8 mouse cellular contexts compared by ENCODE assay signal in the genomic region with DNA sequence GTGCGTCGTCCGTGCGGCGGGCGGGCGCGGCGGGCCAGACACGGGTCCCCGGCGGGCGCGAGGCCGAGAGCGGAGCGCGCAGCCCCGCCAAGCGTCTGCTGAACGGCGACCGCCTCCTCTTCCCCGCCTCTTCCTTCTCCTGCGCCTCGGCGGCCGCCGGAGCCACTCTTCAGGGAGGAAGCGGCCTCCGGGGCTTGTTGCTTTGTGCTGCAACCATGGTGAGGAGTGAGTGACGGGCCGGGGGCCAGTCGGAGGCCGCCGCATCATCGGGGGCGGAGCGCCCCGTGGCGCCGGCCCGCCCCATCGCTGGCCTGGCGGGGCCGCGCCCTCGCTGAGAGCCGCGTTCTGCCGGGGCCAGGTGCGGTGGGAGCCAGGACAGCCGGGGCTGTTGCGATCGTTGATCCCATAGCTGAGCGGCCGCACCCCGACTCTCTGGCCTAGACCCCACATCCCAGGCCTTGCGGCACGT. TPM values are rescaled to one million over a fixed set of nuclear protein-coding genes. Genes with fewer than 3 reads are reported as not detected.
DNase-seq lines count a peak whose midpoint lies in the region; ATAC-seq and TF ChIP-seq lines count a peak whose summit lies in the region.

No protein-coding gene starts in this region.

- H3K36me3 ChIP-seq in embryonic facial prominence, embryonic 14.5 days (ENCODE audit: control insufficient read depth, insufficient read depth, low read length), result no peaks in the 10 kb centered on the region
- no peaks in the 10 kb centered on the region for H3K36me3 ChIP-seq in limb, embryonic 12.5 days
- H3K36me3 ChIP-seq in midbrain, embryonic 14.5 days (ENCODE audit: control insufficient read depth, insufficient read depth, low read length), result no peaks in the 10 kb centered on the region

- no peaks in the 10 kb centered on the region for H3K9me3 ChIP-seq in embryonic facial prominence, embryonic 14.5 days (ENCODE audit: control insufficient read depth, low read length)
- H3K9me3 ChIP-seq in limb, embryonic 12.5 days, result no peaks in the 10 kb centered on the region
- H3K9me3 ChIP-seq in midbrain, embryonic 14.5 days (ENCODE audit: control insufficient read depth, low read length), result no peaks in the 10 kb centered on the region

- peak overlapping the region; percentile 96 for H3K27ac ChIP-seq in bone marrow, adult 2 months (ENCODE audit: control insufficient read depth, insufficient read depth, low read depth, low read length, poor library complexity)
- H3K27ac ChIP-seq in embryonic facial prominence, embryonic 14.5 days (replicated peaks; ENCODE audit: low read depth, low read length), result peak overlapping the region; percentile 98
- peak overlapping the region; percentile 99 for H3K27ac ChIP-seq in limb, embryonic 12.5 days
- peak overlapping the region; percentile 96 for H3K27ac ChIP-seq in midbrain, embryonic 14.5 days (replicated peaks; ENCODE audit: low read depth, low read length)

- peak overlapping the region; percentile 97 for H3K9ac ChIP-seq in embryonic facial prominence, embryonic 14.5 days (ENCODE audit: low read depth, low read length)
- H3K9ac ChIP-seq in limb, embryonic 12.5 days (replicated peaks), result peak overlapping the region; percentile 96
- H3K9ac ChIP-seq in midbrain, embryonic 14.5 days (replicated peaks; ENCODE audit: low read length), result peak overlapping the region; percentile 92

- no peaks in the 10 kb centered on the region; the same call in 1 of the 2 replicates for H3K4me1 ChIP-seq in bone marrow, adult 2 months (ENCODE audit: control insufficient read depth, insufficient read depth, low read length)
- H3K4me1 ChIP-seq in embryonic facial prominence, embryonic 14.5 days (ENCODE audit: control insufficient read depth, insufficient read depth, low read length), result peaks cover 33% of the 10 kb centered on the region
- H3K4me1 ChIP-seq in limb, embryonic 12.5 days (replicated peaks), result peaks cover 34% of the 10 kb centered on the region
- peaks cover 32% of the 10 kb centered on the region for H3K4me1 ChIP-seq in midbrain, embryonic 14.5 days (ENCODE audit: control insufficient read depth, insufficient read depth, low read length)

- peak; percentile 76; the same call in 1 of the 2 replicates for TF ChIP-seq POLR2A in bone marrow, adult 2 months (IDR thresholded peaks at IDR 0.05; ENCODE audit: borderline replicate concordance, control insufficient read depth, low read depth, low read length)

- DNase-seq in A20 (ENCODE audit: low read depth, low spot score), result peak; percentile 94
- DNase-seq in embryonic facial prominence, embryonic 14.5 days (ENCODE audit: low spot score), result peak; percentile 98
- DNase-seq in heart, adult 8-10 months (ENCODE audit: low spot score), result peak; percentile 95
- DNase-seq in kidney, adult 8-10 months, result peak; percentile 95 to 96
- peak; percentile 95 for DNase-seq in midbrain, embryonic 14.5 days
- peak; percentile 75 for DNase-seq in spleen, adult 12 weeks (ENCODE audit: low spot score)

- ATAC-seq in embryonic facial prominence, embryonic 14.5 days (ENCODE audit: low read depth), result peak; percentile 98
- ATAC-seq in limb, embryonic 12.5 days (ENCODE audit: insufficient number of reproducible peaks, insufficient read depth, low FRiP score, low TSS enrichment, low read depth), result peak; percentile 98
- ATAC-seq in midbrain, embryonic 14.5 days (ENCODE audit: low FRiP score, low TSS enrichment), result peak; percentile 98

- no peak for TF ChIP-seq CTCF in bone marrow, adult 2 months (IDR thresholded peaks at IDR 0.05; ENCODE audit: control insufficient read depth, insufficient read depth, low read length)

- peak overlapping the region; percentile 84 for H3K4me2 ChIP-seq in embryonic facial prominence, embryonic 14.5 days (ENCODE audit: low read depth, low read length)
- H3K4me2 ChIP-seq in limb, embryonic 12.5 days, result peak overlapping the region; percentile 88
- H3K4me2 ChIP-seq in midbrain, embryonic 14.5 days (ENCODE audit: low read length), result peak overlapping the region; percentile 97

- WGBS in bone marrow, adult 2 months, result under 1% methylated on average over 58 of the region's 60 CpGs
- 0% methylated on average over 8 of the region's 60 CpGs for WGBS in embryonic facial prominence, embryonic 14.5 days
- under 1% methylated on average over 38 of the region's 60 CpGs for WGBS in limb, embryonic 12.5 days
- under 1% methylated on average over 54 of the region's 60 CpGs for WGBS in midbrain, embryonic 14.5 days

- H3K4me3 ChIP-seq in bone marrow, adult 2 months (replicated peaks; ENCODE audit: control insufficient read depth, low read depth, low read length), result peak overlapping the region; percentile 83
- peak overlapping the region; percentile 88 for H3K4me3 ChIP-seq in embryonic facial prominence, embryonic 14.5 days (ENCODE audit: low read depth, low read length)
- peak overlapping the region; percentile 93 for H3K4me3 ChIP-seq in limb, embryonic 12.5 days (replicated peaks)
- H3K4me3 ChIP-seq in midbrain, embryonic 14.5 days (replicated peaks; ENCODE audit: low read depth, low read length), result peak overlapping the region; percentile 95

- no peaks in the 10 kb centered on the region for H3K27me3 ChIP-seq in embryonic facial prominence, embryonic 14.5 days (replicated peaks; ENCODE audit: control insufficient read depth, insufficient read depth, low read length)
- H3K27me3 ChIP-seq in limb, embryonic 12.5 days, result peaks cover 8% of the 10 kb centered on the region; the same call in 1 of the 2 replicates
- H3K27me3 ChIP-seq in midbrain, embryonic 14.5 days (ENCODE audit: control insufficient read depth, insufficient read depth, low read length), result no peaks in the 10 kb centered on the region; the same call in 1 of the 2 replicates

RNA-seq across cellular contexts. Expression of a gene that starts 0.8 kb away (rescaled TPM):
- polyA plus RNA-seq in bone marrow, adult 2 months (2011; ENCODE audit: insufficient read depth, insufficient read length, low replicate concordance, missing spikeins), result 2.5 and 6.0 TPM in 2 replicates
- 8.5 TPM in 2 replicates for polyA plus RNA-seq in embryonic facial prominence, embryonic 14.5 days (2014; fragmentation: Nextera tagmentation; extraction: Ambion mirVana)
- 10 to 100 TPM; 28.3 to 34.8 (median 32.0) TPM for total RNA-seq in heart, adult 8-10 months (2022)
- polyA plus RNA-seq in limb, embryonic 12.5 days (2016; fragmentation: Nextera tagmentation; extraction: Ambion mirVana), result 9.8 and 10.4 TPM in 2 replicates
- polyA plus RNA-seq in midbrain, embryonic 14.5 days (2014; fragmentation: Nextera tagmentation; extraction: Ambion mirVana), result 14.8 and 15.2 TPM in 2 replicates

RNA-seq across cellular contexts. Expression of a gene that starts 49.3 kb away (rescaled TPM):
- not detected in 2 replicates for polyA plus RNA-seq in bone marrow, adult 2 months (2011; ENCODE audit: insufficient read depth, insufficient read length, low replicate concordance, missing spikeins)
- not detected in 2 replicates for polyA plus RNA-seq in embryonic facial prominence, embryonic 14.5 days (2014; fragmentation: Nextera tagmentation; extraction: Ambion mirVana)
- total RNA-seq in heart, adult 8-10 months (2022), result not detected
- polyA plus RNA-seq in limb, embryonic 12.5 days (2016; fragmentation: Nextera tagmentation; extraction: Ambion mirVana), result not detected in 2 replicates
- 0.34 TPM in 1 of 2 replicates, not detected in the other for polyA plus RNA-seq in midbrain, embryonic 14.5 days (2014; fragmentation: Nextera tagmentation; extraction: Ambion mirVana)

Comparison
In these comparisons a context has a peak if more than half of its experiments do, and no peak if none do; other contexts are left out.
1. Peak in every context shown above with its lines: DNase-seq, ATAC-seq, H3K4me3 ChIP-seq and H3K27ac ChIP-seq.